Mouse (Mus musculus) urinary bladder, postnatal 36 days (tissue): ENCODE measurements around the gene Sort1.

Experiments used
- DNase-seq, 2 experiments: peaks; one replicate each; pipeline ENCODE4 v3.0.0; 2022; ENCODE audit warnings: low spot score in 2 of 2, mixed read lengths in 1 of 2

Sort1 gene

GRCm38 (mm10) chr3:108295379-108296219, 11.7 kb downstream of the Sort1 start:
- peak in 1 of 2 experiments; percentile 62 for DNase-seq

GRCm38 (mm10) chr3:108296220-108297049, 12.6 kb downstream of the Sort1 start:
- DNase-seq = peak in 1 of 2 experiments; percentile 78

- DNase-seq = no peak
Observed at GRCm38 (mm10) chr3:108297050-108297419, 13.2 kb downstream of the Sort1 start.

- no peak for DNase-seq
Observed at GRCm38 (mm10) chr3:108297603-108298553, 14.0 kb downstream of the Sort1 start.

- no peak for DNase-seq
Observed at GRCm38 (mm10) chr3:108300455-108301030, 16.7 kb downstream of the Sort1 start.

- no peak for DNase-seq
Observed at GRCm38 (mm10) chr3:108303683-108304082, 19.8 kb downstream of the Sort1 start.

GRCm38 (mm10) chr3:108304747-108305146, 20.9 kb downstream of the Sort1 start:
- DNase-seq = no peak

- no peak for DNase-seq
Observed at GRCm38 (mm10) chr3:108306387-108306786, 22.5 kb downstream of the Sort1 start.

- DNase-seq = no peak
Observed at GRCm38 (mm10) chr3:108307485-108307884, 23.6 kb downstream of the Sort1 start.

- DNase-seq = no peak
Observed at GRCm38 (mm10) chr3:108310921-108311341, 27.0 kb downstream of the Sort1 start.

- no peak for DNase-seq
Observed at GRCm38 (mm10) chr3:108311688-108312087, 27.8 kb downstream of the Sort1 start.

GRCm38 (mm10) chr3:108312414-108312813, 28.5 kb downstream of the Sort1 start:
- no peak for DNase-seq

- DNase-seq = no peak
Observed at GRCm38 (mm10) chr3:108313138-108313537, 29.3 kb downstream of the Sort1 start.

GRCm38 (mm10) chr3:108314038-108314675, 30.3 kb downstream of the Sort1 start:
- no peak for DNase-seq

- DNase-seq = no peak
Observed at GRCm38 (mm10) chr3:108318517-108318916, 34.6 kb downstream of the Sort1 start.

- DNase-seq = no peak
Observed at GRCm38 (mm10) chr3:108321671-108322070, 37.8 kb downstream of the Sort1 start.

- DNase-seq = no peak
Observed at GRCm38 (mm10) chr3:108322136-108322535, 38.3 kb downstream of the Sort1 start.

- DNase-seq = no peak
Observed at GRCm38 (mm10) chr3:108322962-108323361, 39.1 kb downstream of the Sort1 start.

- DNase-seq = no peak
Observed at GRCm38 (mm10) chr3:108324837-108325236, 41.0 kb downstream of the Sort1 start.

GRCm38 (mm10) chr3:108325521-108325920, 41.6 kb downstream of the Sort1 start:
- DNase-seq = no peak

- no peak for DNase-seq
Observed at GRCm38 (mm10) chr3:108327275-108327674, 43.4 kb downstream of the Sort1 start.
